Mouse (Mus musculus) small intestine, adult 2 months (tissue): Measurements from ENCODE around the gene Dnah3.

ENCODE experiments used
- CTCF ChIP-seq: fragments of 200-500 bp; IDR thresholded peaks from 2 replicates; pipeline ENCODE4 v1.5.1; 2012; ENCODE audit warnings: low read depth, mild to moderate bottlenecking, control low read depth, inconsistent platforms, low read length, moderate library complexity, mixed read lengths; ENCODE audit not compliant: insufficient replicate concordance, insufficient read length; ENCODE audit errors: extremely low read depth
- POLR2A ChIP-seq: fragments of 200-500 bp; IDR thresholded peaks from 2 replicates; pipeline ENCODE4 v1.6.1; 2012; ENCODE audit warnings: low read depth, mild to moderate bottlenecking, control low read depth, inconsistent platforms, low read length, moderate library complexity

- TF ChIP-seq POLR2A (no peak), CTCF (no peak)
These were observed 98.0 kb downstream of the Dnah3 start for GRCm38 (mm10) chr7:119997066-119997465.
